Mouse (Mus musculus) frontal cortex, postnatal 25 days (tissue): ENCODE results near the gene Prune2.
A peak's percentile ranks its signal among the peaks of the same experiment; 100 is the strongest.
"Not testable (repeated sequence)": the region's sequence is repeated elsewhere in the genome, so short reads cannot be mapped to it uniquely, and the experiment has no call there.

Source experiments
- DNase-seq, 2 experiments: peaks; one replicate each; pipeline ENCODE4 v3.0.0; 2022; ENCODE audit warnings: low spot score in 2 of 2

Gene Prune2

DNA sequence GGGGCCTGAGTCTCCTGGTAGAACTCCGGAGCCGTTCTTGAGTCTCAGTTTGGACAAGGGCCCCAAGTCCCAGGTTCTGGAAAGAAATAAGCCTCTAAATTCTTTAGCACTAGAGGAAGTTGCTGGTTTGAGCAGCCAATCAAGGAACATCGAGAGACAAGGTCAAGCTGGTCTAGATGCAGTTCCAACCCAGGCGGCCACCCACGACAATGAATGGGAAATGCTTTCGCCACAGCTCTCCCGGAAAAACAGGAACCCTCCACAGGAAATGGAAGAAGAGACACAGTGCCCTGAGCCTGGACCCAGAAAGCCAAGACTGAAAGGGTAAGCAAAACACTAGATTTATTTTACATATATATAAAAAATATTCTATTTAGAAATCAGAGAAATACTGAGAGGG, 169.5 kb downstream of the Prune2 start:
- DNase-seq = no peak

DNA sequence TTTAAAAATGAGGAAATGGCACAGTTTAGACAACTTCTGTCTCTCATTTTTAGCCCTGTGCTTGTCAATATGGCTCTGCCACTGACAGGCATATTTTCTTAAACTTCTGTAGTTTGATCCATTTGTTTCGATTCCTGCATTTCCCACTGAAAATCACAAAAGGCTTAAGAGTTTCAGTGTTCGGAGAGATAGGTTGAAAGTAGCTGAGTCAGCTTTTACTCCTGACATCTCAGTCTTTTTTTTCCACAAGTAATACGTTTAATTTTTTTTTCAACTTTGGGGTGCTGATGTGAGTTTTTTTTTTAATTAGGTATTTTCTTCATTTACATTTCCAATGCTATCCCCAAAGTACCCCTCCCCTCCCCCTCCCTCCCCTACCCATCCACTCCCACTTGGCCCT, 174.6 kb downstream of the Prune2 start:
- no peak for DNase-seq

DNA sequence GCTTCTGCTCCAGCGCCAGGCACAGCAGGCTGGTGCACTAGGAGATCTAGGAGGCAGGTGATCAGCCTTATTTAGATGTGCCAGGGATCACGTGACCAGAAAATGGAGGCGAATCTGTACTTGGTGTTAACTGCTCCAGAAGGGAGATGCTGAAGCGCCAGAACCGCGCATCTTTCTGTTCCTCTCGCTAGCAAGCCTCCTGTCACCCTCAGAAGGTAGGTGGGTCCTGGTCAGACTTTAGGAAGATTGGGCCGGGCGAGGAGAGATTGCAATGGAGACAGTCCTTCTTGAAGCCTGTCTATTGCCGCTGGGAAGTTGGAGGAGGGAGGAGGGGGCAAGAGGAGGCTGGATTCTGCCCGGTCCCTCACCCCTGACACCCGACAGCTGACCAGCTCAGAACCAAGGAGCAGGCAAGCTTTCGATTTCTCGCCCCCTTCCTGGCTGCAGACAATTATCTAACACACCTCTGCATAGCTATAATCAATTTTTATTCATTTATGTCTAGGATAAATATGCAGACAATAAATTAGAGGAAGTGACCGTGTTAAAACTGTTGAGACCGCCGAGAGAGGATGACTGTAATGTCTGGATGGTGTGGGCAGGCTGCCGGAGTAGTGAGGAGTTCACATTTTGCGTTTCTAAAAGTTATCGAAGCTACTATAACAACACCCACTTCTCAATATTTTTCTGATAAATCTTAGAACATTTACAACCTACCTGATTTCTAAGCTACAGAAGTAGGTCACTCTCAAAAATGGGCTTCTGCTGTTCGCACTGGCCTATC, 181.0 kb downstream of the Prune2 start:
- peak; percentile 54 to 55 for DNase-seq

DNA sequence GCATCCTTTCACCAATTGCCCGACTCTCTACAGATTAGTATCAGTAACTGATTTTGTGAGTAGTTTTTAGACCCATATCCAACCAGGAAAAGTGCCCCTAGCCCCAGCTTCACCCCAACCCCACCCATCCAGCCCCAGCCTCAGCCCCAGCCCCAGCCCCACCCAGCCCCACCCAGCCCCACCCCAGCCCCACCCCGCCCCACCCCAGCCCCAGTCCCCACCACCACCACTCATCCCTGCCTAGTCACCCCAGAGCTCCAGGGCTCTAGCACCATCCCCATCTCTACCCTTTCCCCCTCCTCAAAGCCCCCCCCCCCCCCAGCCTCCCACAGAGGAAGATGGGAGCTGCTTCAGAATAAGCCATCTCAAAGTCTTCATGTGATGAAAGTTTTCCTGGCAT, 181.7 kb downstream of the Prune2 start:
- no peak for DNase-seq

DNA sequence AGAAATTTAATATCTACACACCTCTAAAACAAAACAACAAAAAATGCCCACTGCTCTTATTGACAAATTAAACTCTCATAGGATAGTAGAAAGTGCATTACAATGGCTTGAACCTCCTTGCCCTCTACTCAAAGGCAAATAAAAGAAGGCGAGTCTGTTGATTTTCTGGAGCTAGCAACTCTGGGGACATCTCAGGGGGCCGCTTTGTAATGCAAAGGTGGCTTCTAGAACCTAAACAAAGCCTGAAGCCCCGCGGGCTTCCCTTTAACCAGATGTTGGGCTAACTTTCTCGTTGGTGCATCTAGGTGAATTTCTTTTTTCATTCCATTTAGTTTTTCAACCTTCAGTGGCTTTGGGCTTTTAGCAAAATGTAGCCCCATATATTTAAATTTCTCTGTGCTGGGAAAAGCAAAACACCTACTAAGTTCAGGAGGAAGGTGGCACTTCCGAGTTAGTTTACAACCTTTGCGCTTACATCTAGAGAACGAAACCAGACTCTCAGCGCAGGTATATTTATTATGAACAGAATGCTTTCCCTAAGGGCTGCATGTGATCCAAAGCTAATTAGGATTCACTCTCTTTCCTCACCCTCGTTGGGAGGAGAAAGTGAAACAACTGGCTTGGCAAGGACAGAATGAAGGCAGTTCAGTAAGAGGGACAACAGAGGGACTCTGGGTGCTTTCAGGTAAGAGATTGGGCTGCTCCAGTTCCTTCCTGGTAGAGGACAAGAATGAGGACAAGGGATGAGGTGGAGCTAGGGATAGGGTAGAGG, 182.4 kb downstream of the Prune2 start:
- DNase-seq = no peak

DNA sequence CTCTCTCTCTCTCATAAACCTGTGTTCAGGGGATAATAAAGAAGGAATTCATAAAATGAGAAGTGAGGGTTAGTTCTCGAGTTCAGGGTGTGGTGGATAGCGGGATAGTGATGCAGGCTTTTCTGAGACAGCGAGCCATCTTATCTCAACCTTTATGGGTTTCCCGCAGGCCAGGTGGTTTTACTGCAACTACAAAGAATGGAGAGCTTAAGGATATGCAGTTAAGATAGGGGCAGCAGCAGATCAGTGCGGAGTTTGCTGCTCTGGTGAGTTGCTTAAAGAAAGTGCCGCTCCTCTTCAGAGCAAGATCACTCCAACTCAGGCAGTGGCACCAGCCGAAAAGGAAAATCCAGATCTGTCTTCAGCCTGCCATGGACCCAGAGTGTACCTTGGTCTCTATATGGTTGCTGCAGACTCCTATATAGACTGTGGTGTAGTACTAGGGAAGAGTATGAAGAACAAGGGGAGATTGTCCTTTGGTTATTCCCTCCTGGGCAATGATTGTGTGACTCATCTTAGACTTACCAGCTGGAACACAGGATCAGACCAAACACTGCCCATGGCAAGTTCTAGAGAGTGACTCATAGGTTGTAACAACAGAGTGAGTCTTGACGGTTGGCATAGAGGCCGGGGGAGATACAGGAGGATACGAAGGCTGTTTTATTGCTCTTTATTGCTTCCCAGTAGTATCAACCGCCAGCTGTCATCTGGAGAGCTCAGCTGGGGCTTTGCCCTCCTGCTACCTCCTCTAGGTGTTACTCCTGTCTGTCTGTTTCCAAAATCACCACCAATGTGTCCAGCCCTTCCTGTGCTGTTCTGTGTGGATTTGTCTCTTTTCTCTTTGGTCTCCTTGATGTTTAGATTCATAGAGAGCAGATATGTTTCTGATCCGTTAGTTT, 184.3 kb downstream of the Prune2 start:
- no peak for DNase-seq

DNA sequence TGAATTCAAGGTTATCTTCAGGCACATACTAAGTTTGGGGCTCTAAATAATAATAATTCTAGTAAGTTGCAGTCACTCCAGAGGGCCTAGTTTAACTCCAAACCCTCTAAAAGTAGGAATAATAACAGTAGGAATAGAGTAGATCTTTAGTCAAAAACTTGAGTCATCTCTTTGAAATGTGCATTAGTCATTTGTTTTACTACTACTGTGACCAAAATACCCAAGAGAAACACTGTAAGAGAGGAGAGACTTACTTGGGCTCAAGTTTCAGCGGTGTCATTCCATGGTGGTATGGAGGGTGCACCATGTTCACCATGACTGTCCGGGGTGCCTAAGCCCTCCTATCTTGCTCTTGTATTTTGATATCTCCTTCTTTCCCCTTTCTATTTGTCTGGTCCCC, 187.3 kb downstream of the Prune2 start:
- DNase-seq = no peak

DNA sequence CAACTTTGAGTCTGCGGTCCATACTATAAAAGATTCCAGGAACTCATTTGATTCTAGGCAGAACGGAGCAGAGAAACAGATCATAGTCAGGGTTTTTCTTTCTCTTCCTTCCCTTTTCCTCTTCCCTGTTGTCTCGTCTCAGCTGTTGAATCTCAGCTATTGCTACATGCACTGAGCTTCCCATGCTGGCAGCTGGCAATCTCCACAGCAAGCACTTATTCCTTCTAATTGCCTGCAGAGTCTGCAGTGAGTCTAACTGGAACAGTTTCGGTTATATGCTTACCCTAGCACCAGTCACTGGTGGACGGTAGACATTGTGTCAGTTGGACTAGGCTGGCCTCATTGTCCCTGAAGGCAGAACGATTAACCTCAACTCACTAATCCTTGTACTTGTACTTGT, 188.3 kb downstream of the Prune2 start:
- DNase-seq = no peak

DNA sequence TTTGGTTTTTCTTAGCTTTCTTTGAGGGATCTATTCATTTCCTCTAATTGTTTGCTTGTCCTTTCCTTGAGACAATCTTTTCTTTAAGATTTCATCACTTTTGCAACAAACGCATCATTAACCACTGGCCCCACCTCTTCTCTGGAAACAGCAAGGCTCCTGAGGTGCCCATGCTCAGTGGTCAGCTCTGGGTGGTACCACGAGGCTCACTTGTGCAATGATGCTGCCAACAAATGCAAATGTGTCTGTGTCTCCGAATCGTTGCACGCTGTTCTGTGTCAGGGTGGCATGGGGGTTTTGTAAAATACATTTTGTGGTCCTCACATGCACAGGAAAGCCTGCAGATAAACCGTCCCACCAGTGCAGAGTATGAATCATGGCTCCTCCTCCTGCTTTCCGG, 194.1 kb downstream of the Prune2 start:
- DNase-seq = no peak

DNA sequence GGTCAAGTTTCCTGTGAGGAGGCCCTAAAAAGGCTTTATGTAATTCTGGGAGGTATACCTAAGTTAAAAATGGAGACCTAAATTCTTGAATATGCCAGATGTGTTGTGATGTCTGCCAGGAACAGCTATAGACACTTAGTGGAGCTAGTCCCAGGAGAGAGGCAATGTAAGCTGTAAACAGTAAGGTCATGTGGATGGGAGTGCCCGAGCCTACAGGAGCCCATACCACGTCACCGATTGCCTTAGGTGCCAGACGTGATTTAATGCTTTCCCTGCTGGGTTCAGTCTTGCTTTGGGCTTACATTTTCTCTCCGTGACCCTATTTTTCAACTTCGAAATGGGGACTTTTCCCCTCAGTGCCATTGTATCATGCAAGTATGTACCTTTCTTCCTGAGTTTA, 195.9 kb downstream of the Prune2 start:
- DNase-seq = no peak

DNA sequence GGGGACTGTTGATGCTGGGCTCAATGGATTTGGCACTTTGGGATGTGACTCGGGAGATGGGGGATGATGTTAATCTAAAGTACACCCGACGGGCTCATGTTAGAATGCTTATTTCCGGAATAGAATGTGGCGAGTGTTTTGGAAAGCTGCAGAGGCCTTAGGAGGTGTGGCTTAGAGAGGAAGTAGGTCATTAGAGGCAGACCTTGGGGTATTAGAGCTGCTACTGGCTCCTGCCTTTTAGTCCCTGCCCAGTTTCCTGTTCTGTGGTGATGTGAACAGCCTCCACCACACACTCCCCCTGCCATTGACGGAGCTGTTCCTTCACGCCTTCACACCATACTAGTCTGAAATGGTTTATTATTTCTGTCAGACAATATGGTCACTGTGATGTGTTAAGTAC, 196.5 kb downstream of the Prune2 start:
- no peak for DNase-seq

DNA sequence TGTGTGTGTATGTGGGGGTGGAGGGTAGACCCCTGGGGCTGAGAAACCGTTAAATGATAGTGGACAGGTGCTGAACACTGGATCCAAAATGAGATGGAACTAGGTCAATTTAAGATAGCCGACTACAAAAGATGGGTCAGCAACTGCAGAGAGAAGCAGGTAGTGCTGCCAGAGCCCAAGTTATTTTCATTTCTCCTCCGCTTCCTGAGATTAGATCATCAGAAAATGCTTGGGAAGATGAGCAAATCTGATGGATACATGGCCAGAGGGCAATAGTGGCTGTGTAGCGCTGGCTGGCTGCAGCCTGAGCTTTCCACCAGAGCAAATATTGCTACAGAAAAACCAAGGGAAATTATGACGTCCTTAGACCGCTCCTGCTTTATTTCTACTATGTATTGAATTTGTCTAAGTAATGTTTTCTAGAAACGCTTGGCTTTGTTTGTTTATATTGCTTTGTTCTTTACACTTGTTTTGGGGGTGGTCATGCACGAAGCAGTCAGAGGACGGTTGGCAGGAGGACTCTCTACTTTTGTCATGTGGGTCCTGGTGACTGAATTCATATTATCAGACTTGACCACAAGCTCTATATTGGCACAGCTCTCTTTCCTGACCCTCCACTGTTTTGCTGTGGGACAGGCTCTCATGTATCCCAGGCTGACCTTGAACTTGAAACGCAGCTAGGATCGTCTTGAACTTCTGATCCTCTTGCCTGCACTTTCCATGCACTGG, 198.2 kb downstream of the Prune2 start:
- no peak for DNase-seq

DNA sequence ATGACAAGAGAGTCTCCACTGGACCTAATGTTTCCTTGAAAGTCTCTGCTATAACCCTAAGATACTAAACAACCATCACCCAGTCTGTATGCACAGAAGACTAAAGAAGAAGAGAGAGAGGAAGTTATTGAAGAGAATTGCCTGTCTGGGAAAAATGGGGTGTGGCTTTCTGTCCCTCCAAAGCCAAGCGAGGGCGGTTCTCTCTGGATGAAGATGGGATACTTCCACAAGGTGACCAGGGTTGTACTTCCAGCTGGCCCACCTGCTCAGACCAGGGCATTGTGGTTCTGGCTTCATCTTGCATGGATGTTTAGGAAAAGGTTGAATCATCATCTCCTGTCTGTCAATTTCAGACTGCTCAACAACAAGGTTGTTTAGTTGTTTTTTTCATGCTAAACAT, 199.3 kb downstream of the Prune2 start:
- no peak for DNase-seq

DNA sequence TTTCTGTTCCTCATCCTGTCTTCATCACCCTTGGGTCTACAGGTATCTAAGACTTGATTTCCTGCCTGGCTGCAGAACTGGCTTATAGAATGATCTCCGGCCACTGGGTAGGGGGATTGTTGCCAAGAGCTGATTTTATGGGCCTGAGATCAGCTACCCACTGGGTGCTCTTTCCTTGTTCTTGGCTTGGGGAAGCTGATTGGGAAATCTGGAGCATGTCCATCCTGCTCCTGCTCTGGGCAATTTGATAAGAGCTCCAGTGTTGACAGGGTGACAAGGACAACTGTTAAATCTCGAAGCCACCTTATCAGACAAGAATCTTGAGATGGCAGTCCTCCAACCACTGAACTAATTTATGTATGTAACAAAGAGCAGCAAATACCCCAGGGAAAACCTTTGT, 203.8 kb downstream of the Prune2 start:
- no peak for DNase-seq

DNA sequence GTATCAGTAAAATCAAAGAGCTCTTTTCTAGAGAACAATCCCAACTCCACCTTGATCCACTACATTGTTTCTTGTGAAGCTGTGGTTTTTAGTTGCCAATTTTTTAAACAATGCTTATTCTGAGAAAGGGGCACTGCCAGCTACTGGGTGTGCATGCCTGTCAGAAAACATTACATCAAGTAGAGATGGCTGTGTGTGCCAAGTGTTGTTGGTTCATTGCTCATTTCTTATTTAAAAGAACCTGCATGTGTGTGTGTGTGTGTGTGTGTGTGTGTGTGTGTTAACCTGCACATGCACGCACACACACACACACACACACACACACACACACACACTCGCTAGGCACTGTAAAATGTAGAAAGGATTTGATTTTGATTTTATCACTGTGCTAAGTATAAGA, 204.3 kb downstream of the Prune2 start:
- no peak for DNase-seq

DNA sequence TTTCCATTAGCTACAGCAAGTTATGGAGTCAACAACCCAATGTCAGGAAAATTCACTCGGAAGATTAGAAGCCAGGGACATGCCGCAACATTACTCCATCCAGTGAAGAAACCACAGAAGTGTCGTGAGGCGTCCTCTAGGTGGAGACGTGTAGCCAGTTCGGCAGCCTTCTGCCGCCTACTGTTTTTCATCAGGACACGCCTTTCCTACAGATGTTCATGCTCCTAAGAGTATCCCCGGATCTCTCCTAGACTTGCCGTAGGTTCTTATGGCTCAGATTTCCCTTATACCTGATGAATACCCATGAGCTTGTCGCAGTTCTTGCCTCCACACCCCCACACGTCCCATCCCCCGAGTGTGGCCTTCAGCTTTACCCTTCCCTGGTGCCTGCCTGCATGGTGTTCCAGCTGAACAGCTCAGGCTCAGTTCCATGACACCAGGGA, 207.6 kb downstream of the Prune2 start:
- no peak for DNase-seq

DNA sequence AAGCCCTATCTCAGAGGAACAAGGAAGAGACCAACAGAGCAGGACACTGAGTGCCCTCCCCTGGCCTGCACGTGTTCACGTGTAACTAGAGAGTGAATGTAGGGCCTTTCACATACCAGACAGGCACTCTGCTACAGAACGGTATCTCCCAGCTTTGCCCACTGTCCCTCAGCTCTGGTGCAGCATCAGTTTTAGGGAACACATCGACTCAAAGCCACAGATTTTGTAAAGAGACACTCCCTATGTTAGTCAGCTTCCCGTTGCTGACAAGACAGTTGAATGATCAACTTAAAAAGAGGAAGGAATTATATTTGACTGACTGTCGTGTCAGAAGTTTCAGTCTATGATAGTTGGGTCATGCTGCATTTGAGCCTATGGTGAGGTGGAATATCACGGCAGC, 210.4 kb downstream of the Prune2 start:
- no peak for DNase-seq

DNA sequence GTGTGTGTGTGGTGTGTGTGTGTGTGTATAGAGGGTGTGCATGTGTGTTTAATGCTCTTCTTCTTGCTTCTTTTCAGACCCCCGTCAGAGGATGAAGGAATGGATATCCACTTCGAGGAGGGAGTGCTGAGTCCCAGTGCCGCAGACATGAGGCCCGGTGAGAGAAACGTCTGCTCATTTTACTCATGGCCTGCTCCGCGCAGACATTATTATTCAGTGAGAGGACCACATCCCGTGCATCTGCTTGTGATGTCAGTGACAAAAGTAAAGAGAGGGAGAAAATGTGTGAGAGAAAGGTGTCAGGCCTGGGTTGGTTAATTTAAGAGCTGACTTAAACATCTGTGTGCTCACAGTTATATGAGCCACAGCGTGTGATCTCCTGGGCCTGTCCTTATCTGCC, 212.3 kb downstream of the Prune2 start:
- no peak for DNase-seq

DNA sequence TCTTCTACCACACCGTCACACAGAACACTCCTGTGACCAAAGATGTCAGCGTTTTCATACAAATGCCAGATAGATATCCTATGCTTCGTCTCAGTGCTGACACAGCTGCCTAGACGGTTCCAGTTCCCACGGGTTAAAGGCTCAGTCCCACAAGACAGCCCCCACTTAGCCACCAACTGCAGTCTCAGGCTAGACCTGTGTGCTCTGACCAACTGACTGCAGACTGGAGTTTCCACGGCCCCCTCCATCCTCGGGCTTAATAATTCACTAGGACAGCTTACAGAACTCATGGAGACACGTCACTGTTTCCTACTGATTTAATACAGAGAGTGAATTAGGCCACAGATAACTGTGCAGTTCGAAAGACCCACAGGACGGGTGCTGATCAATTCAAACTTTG, 213.8 kb downstream of the Prune2 start:
- DNase-seq = no peak

DNA sequence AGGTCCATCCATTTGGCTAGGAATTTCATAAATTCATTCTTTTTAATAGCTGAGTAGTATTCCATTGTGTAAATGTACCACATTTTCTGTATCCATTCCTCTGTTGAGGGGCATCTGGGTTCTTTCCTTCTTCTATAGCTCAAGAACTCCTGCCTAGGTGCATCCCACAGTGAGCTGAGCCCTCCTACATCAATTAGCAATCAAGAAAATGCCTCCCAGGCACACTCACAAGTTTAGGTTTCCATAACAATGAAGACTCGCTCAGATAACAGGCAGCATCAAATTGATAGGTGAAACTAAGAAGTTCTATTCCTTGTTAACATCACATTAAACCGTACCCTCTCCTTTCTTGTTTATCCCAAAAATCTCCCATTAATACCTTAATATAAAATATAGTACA, 218.6 kb downstream of the Prune2 start:
- DNase-seq = not testable (repeated sequence)

DNA sequence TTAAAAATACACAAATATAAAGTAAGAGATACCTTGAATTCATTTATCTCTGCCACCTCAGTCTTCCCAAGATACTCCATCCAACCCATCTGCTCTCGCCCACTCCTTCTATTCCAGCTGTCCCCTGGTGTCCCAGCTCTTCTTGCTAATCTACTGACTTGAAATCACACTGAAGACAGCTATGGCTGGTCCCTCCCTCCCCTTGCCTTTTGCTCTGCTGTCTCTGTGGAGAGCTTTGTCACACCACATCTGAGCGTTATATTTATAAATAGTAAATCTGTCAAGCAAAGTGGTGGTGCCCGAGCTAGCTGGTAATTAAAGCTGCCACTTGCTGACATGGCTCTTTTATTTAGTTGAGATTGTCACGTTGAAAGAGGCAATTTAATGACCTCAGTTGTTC, 224.6 kb downstream of the Prune2 start:
- peak in 1 of 2 experiments; percentile 12 for DNase-seq

DNA sequence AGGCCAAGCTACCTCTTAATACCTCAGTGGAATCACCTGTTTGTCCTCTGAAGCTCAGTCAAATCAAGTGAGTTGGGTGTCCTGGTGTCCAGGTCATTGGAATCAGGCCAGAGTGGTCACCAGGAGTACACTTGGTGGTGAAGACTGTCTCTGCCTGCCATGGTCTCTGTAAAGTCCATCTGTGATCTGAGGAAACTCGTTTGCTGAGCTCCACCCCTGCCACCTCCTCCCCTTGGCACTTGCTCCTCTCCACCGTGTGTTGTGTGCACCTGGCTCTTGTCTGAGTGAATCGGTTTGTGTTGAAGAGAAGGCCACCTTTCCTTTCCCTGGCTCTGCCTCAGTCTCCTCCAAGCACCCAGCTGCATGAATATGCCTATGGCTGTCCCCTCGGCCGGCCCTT, 238.8 kb downstream of the Prune2 start:
- DNase-seq = no peak
